Mouse (Mus musculus) brain, embryonic 14.5 days (tissue): ENCODE results near the gene Cntrl. TPM values are rescaled to one million over a fixed set of nuclear protein-coding genes. Genes with fewer than 3 reads are reported as not detected.

ENCODE experiments used
- DNase-seq: peaks from one replicate; pipeline ENCODE4 v3.0.0-alpha.2; 2011; ENCODE audit warnings: low read depth
- CTCF ChIP-seq: fragments of 200-500 bp; IDR thresholded peaks from 2 replicates; pipeline ENCODE4 v1.5.1; 2012; ENCODE audit warnings: inconsistent platforms, mild to moderate bottlenecking, moderate library complexity, borderline replicate concordance; ENCODE audit not compliant: insufficient read depth, insufficient read length; ENCODE audit errors: extremely low read depth
- POLR2A ChIP-seq: fragments of 200-500 bp; IDR thresholded peaks from 2 replicates; pipeline ENCODE4 v1.6.1; 2012; ENCODE audit warnings: mild to moderate bottlenecking, inconsistent platforms, borderline replicate concordance; ENCODE audit not compliant: poor library complexity, insufficient read depth, insufficient read length, severe bottlenecking; ENCODE audit errors: extremely low read depth
- polyA plus RNA-seq: library from polyadenylated mRNA; depleted of rRNA; stranded (reverse); fragments of >200 nt; gene quantifications from 2 replicates; pipeline ENCODE4 v1.2.3, GENCODE M21; 2012; rRNA removed

Gene Cntrl
- 20.5 and 23.6 TPM in 2 replicates for polyA plus RNA-seq

DNA sequence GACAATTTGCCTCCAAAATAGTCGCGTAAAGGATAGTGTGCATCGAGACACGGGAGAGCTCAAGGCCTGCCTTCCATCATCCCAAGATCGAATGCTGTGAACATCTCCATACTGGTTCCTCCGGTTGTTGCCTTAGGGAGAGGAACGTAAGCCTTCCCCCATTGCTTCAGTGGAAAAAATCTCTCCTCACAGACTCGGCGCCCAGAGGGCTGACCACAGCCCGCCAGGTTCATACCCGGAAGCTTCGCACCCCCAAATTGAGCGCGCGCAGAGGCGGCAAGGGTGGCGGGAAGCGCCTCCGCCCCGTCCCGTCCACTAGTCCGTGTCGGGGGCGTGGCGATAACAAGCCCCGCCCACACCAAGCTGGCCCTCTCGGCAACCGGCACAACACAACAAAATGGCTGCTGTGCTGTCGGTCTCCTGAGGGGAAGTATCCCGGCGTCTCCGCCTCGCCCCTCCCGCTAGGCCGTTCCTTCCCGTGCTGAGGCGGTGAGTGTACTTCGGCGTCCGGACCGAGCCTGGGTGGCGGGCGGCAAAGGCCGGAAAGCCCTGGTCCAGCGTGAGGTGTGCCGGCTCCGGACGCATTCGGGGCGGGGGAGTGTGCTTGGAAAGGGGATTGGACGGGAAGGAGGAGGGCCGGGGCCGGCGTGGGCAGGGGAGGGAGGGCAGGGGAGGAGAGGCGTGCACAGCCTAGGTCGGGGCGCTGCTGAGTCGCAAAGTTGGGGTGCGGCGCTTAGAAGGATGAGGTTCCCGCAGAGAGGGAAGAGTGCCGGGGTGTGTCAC is at the start of gene Cntrl:
Cntrl (plus strand) TSS at position 352 of the 783 bp plus-strand sequence.
- peak; percentile 95 for DNase-seq
- TF ChIP-seq CTCF (no peak), POLR2A (peak; percentile 49; the same call in 1 of the 2 replicates)

DNA sequence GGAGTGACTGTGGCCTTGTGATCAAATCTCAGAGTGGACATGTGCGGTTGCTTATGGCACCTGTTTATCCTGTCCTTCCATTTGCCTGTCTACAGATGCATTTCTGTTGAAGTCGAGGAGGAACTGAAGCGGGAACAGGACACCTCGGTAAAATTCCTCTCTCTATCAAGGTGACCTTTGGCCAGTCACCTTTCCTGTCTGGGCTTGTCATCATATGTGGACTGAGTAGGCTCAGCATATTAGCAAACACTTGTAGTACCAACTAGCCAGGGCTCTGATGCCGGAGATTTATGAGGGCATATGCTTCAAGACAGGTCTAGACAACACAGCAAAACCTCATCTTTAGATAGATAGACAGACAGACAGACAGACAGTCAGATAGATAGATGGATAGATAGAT is 49.0 kb upstream of the Cntrl start:
- no peak for DNase-seq
- TF ChIP-seq POLR2A (no peak), CTCF (no peak)

GRCm38 (mm10) chr2:35060897-35061296 is 48.4 kb upstream of the Cntrl start:
- DNase-seq = no peak
- TF ChIP-seq CTCF (no peak), POLR2A (no peak)

DNA sequence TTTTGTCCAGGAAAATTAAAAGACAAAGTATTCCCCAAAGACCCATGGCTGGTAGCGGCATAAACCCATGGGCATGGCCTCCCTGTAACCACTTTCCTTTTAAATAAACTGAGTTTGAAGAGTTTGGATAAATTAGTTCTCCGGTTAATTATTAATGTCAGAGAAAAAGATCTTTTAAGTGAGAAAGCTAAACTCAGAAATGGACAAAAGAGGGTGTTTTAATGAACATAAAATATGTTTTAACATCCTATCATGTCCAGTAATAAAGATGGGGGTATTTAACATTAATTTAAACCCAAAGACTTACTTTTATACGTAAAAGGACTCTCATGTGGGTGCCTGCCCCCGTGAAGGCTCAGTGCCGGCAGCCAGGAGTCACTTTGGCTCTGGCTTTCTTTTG is 48.0 kb upstream of the Cntrl start, which contains the start of gene Hc:
Hc (minus strand) TSS at position 101 of the 400 bp plus-strand sequence.
- no peak for TF ChIP-seq CTCF
- TF ChIP-seq POLR2A = no peak

GRCm38 (mm10) chr2:35063333-35064030 is 45.8 kb upstream of the Cntrl start:
- TF ChIP-seq CTCF (no peak), POLR2A (no peak)
- DNase-seq = no peak

More for the DNA sequence above, 48.0 kb upstream of the Cntrl start, which contains the start of gene Hc:
- no peak for DNase-seq

DNA sequence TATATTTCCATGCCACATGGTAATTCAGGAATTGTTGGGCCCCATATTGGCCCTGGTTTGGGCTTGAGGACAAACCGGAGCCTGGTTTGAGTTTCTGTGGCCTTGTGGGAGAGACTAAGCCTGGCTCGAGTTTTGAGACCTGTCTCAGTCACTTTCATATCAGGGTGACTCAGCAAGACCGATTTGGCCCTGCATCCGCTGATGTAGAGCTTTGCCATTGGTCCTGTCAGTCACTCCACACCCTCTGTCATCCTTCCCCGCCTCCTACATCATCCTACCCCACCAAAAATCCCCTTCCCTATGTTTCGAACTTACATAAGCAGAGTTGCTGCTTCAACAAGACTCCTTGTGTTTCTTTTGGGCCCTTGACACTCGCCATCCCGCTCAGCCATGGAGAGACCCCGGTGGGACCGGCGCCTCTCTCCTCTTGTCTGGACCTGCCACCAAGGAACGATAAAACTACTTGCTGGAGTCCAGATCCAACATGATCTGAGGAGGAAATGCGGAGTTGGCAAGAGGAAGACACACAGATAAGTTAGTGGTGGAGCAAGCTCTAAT is 42.7 kb upstream of the Cntrl start:
- DNase-seq = no peak
- no peak for TF ChIP-seq POLR2A
- no peak for TF ChIP-seq CTCF

DNA sequence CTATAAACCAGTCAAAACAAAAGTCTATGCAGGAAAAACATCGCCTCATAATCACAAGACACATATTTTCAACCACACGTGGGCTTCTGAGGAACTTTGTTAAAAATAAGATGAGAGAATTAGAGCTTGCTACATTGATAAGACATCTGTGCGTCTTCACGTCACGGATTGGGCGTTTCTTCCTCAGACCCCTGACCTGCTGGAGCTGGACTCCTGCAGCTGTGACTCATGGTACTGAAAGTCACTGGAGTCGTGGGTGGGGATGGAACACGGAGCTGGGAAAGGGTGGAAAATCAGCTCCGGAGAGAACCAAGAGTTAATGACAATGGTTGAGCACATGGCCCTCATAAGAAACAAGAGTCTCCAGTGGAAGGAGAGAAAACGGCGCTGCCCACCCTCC is 42.2 kb upstream of the Cntrl start:
- DNase-seq = no peak
- no peak for TF ChIP-seq CTCF

DNA sequence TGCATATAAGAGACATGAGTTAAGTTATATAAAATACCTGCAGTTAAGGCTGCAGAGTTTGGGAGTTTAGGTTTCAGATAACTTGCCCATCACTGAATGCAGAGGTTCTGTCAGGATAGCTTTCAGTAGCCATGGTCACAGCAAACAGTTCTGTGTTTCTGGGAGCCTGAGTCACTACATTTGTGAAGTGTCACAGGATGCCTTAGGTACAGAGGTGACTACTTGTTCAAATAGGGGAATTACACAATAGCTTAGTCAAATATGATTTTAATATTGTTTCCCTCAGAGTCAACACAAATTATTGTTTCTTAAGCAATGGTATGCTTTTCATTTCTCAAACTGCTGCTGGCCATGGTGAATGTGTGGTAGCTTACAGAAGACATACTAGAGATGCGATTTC is 40.2 kb upstream of the Cntrl start:
- DNase-seq = no peak
- TF ChIP-seq POLR2A (no peak), CTCF (no peak)

DNA sequence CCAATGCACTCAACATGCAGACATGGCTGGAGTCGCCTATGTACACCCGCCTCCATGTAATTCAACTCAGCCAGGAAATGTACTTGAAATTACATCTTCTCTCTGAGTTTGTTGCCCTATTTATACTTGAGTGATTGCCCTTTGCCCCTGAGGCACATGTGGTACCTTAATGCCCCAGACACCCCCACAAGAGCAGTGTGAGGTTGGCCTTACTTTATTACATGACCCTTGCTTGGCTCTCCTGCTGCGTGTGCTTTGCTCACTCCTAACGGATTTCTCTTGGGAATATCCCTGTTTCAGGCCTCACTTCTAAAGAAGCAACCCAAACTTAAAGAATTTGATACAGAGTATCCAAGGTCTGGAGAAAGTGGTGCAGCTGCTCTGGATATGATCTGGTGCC is 39.0 kb upstream of the Cntrl start:
- TF ChIP-seq POLR2A (no peak), CTCF (no peak)

DNA sequence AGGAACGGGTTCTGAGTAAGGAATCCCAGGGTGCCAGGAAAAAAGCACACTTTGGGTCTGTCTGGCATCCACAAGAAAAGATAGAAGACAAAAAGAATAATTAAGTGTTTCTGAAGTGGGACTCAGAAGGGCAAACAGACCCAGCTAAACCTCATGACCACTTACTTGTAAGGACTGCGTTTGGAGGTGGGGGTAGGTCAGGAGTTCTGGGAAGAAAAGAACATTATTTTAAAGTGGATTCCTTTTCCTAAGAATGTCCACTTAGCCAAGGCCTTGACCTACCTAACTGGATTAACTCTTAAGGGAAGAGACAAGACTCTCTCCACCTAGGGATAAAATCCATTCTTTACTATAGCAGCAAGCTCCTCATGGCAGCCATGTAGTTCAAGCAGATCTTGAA is 36.7 kb upstream of the Cntrl start:
- no peak for DNase-seq
- TF ChIP-seq POLR2A = no peak
- TF ChIP-seq CTCF = no peak

More for the DNA sequence above, 39.0 kb upstream of the Cntrl start:
- no peak for DNase-seq

DNA sequence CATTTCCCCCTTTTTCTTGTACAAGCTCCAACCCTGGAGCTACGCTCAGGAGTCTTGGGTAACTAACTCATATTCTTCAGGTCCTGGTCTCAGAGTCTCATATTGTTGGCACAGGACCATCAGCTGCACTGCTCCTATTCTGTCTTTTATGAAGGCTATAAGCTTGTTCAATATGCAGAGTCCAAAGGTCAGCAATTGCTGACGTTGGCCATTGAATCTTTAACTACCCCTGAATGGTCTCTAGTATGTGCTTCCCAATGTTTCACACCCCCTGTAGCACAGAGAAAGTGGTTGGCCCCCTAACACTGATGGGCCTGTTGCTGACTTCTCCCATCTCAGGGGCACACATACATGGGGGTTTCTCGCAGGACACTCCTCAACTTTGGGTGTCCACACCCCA is 35.0 kb upstream of the Cntrl start:
- TF ChIP-seq POLR2A = no peak
- TF ChIP-seq CTCF = no peak
- DNase-seq = no peak
